Mouse (Mus musculus) neural tube, embryonic 14.5 days (tissue): ENCODE results near the gene Kras. TPM values are rescaled to one million over a fixed set of nuclear protein-coding genes. Genes with fewer than 3 reads are reported as not detected.

Experiments used
- ATAC-seq: fragments of 200-750 bp; cut with Nextera tagmentation; 2 replicates; pipeline ENCODE4 v1.8.0; 2017; ENCODE audit warnings: low read depth, mild to moderate bottlenecking, moderate TSS enrichment, moderate library complexity
- H3K27ac ChIP-seq: fragments of 300-500 bp; sonication (generic); 2 replicates; pipeline ENCODE4 v1.5.1; 2014; ENCODE audit warnings: low read depth, mild to moderate bottlenecking, control low read depth, low read length, moderate library complexity, mixed read lengths
- H3K27me3 ChIP-seq: fragments of 300-500 bp; sonication (generic); 2 replicates; pipeline ENCODE4 v1.6.1; 2014; ENCODE audit warnings: low read length; ENCODE audit not compliant: control insufficient read depth, insufficient read depth
- H3K36me3 ChIP-seq: fragments of 300-500 bp; sonication (generic); 2 replicates; pipeline ENCODE4 v1.6.1; 2014; ENCODE audit warnings: low read length, mixed read lengths; ENCODE audit not compliant: control insufficient read depth, insufficient read depth
- H3K4me1 ChIP-seq: fragments of 300-500 bp; sonication (generic); 2 replicates; pipeline ENCODE4 v1.6.1; 2014; ENCODE audit warnings: low read length; ENCODE audit not compliant: control insufficient read depth, insufficient read depth
- H3K4me2 ChIP-seq: fragments of 300-500 bp; sonication (generic); 2 replicates; pipeline ENCODE4 v1.6.1; 2014; ENCODE audit warnings: mild to moderate bottlenecking, low read depth, low read length, control low read depth
- H3K4me3 ChIP-seq: fragments of 300-500 bp; sonication (generic); 2 replicates; pipeline ENCODE4 v1.5.1; 2014; ENCODE audit warnings: low read depth, low read length, control low read depth, mixed read lengths
- H3K9ac ChIP-seq: fragments of 300-500 bp; sonication (generic); replicated peaks from 2 replicates; pipeline ENCODE4 v1.6.1; 2014; ENCODE audit warnings: low read depth, mild to moderate bottlenecking, control low read depth, low read length, mixed read lengths
- H3K9me3 ChIP-seq: fragments of 300-500 bp; sonication (generic); 2 replicates; pipeline ENCODE4 v1.6.1; 2016; ENCODE audit warnings: low read length; ENCODE audit not compliant: control insufficient read depth
- WGBS: fragments of 180-500 bp; shearing (Covaris S2); extraction: QIAGEN DNeasy Blood & Tissue Kit; methylation state at CpG from one replicate; pipeline ENCODE4 v1.1.7; 2014; 5-methylcytosine and 5-hydroxymethylcytosine counted together
- polyA plus RNA-seq: library from polyadenylated mRNA; unstranded; fragments of >200 nt; fragmentation: Nextera tagmentation; extraction: Ambion mirVana; gene quantifications from 2 replicates; pipeline ENCODE4 v1.2.1, GENCODE M21; 2014

Kras gene
- polyA plus RNA-seq, 1 experiment from 2014 or later: 113 TPM

DNA sequence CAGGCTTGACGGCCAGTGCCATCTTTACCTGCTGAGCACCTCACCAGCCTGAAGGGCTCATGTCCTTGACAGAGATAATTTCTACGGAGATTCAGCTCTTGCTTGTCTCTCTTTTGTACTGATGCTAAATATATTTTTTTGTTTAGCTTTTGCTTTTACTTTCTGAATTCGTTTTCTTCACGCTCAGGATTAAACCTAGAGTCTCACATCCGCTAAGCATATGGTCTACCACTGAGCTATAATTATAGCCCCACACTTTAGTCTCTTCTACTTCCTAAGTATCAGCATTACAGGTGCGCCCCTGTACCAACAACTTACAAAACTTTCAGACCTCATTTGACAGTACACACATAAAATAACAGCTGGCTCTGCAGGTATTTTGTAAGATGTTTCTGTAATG is 14.7 kb downstream of the Kras start:
- WGBS: 87% methylated on average over 6 of the region's 6 CpGs
- Histone ChIP-seq H3K4me1 (no peaks in the 10 kb centered on the region), H3K27me3 (no peaks in the 10 kb centered on the region), H3K36me3 (peaks cover 10% of the 10 kb centered on the region; the same call in 1 of the 2 replicates), H3K9ac (no peak overlapping the region), H3K4me3 (no peak overlapping the region), H3K4me2 (no peak overlapping the region), H3K27ac (no peak overlapping the region), H3K9me3 (no peaks in the 10 kb centered on the region)
- no peak for ATAC-seq

DNA sequence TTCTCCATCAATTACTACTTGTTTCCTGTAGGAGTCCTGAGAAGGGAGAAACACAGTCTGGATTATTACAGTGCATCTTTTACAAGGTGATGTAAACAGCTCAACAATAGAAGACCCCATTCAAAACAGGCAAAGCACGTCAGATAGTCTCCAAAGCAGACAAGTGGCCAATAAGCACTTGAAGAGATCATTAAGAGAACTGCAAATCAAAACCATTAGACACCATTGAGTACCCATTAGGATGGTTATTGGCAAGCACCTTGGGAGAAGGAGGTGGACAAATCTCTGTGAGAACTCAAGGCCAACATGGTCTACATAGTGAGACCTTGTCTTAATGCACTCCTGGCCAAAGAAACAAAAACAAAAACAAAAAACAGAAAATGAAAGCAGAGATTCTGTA is 15.6 kb downstream of the Kras start:
- H3K27ac ChIP-seq: no peak overlapping the region
- no peak overlapping the region for H3K4me3 ChIP-seq
- no peaks in the 10 kb centered on the region for H3K4me1 ChIP-seq
- no peak for ATAC-seq
- no peak overlapping the region for H3K4me2 ChIP-seq
- H3K9me3 ChIP-seq: no peaks in the 10 kb centered on the region
- peaks cover 9% of the 10 kb centered on the region; the same call in 1 of the 2 replicates for H3K36me3 ChIP-seq
- WGBS: 45% methylated on average over 1 of the region's 1 CpGs
- H3K9ac ChIP-seq: no peak overlapping the region
- no peaks in the 10 kb centered on the region for H3K27me3 ChIP-seq

DNA sequence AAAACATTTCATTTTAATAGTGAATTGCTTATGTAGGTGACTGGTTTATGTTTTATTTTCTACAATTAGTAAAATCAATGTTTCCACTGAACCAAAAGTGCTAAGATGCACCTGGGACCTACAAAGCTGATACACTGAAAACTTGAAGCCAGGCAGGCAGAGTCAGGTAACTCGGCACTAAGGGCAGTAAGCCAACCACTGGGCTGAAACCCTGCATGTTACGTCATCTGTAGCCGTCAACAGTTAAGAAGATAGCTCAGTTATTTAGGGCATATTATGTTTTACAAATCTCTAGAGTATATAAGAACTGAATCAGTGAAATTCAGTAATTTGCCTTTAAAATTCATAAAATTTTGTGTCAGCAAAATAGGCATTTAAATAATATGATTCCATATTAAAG is 23.7 kb downstream of the Kras start:
- Histone ChIP-seq H3K27me3 (no peaks in the 10 kb centered on the region), H3K27ac (no peak overlapping the region), H3K36me3 (peaks cover 10% of the 10 kb centered on the region; the same call in 1 of the 2 replicates), H3K9ac (no peak overlapping the region), H3K4me3 (no peak overlapping the region), H3K9me3 (no peaks in the 10 kb centered on the region), H3K4me2 (no peak overlapping the region), H3K4me1 (no peaks in the 10 kb centered on the region)
- WGBS: 91% methylated on average over 3 of the region's 3 CpGs
- no peak for ATAC-seq

DNA sequence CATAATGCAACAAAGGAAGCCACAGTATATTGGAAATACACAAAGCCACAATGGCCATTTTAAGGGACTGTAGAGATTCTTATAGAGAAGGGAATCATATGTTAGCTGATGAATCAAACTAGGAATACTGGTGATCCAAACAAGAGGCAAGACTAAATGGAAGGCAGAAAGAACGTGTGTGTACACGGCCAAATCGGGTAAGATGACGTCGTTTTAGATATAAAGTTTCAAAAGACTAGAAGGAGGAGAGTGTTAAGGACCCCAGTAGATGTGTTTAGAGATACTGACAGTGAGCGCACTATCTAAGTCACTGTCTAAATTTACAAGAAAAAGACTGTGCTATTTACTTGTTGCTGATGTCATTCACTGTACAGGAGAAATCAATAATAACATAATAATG is 25.8 kb downstream of the Kras start:
- Histone ChIP-seq H3K4me3 (no peak overlapping the region), H3K27ac (no peak overlapping the region), H3K9ac (no peak overlapping the region), H3K4me1 (no peaks in the 10 kb centered on the region), H3K27me3 (no peaks in the 10 kb centered on the region), H3K9me3 (no peaks in the 10 kb centered on the region), H3K4me2 (no peak overlapping the region), H3K36me3 (peaks cover 12% of the 10 kb centered on the region)
- WGBS: 95% methylated on average over 6 of the region's 6 CpGs
- ATAC-seq: no peak

DNA sequence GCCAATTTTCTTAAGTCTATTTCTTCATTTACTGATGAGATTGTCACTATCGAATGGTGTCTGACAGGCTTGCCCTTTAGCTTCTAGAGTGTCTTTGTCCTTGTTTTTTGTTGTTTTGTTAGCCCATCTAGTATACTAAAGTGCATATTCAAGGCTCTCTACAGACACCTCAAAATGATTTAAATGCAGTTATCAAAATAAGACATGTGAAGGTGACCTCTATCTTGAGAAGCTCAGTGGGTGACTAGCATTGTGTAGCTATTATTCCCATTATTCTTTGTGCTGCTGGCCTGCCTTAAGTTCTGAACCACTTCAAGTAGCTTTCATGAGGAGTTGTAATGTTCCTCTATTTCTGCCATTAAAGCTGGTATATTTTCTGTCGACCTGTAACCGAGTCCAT is 34.2 kb downstream of the Kras start:
- 91% methylated on average over 3 of the region's 3 CpGs for WGBS
- H3K4me3 ChIP-seq: no peak overlapping the region

DNA sequence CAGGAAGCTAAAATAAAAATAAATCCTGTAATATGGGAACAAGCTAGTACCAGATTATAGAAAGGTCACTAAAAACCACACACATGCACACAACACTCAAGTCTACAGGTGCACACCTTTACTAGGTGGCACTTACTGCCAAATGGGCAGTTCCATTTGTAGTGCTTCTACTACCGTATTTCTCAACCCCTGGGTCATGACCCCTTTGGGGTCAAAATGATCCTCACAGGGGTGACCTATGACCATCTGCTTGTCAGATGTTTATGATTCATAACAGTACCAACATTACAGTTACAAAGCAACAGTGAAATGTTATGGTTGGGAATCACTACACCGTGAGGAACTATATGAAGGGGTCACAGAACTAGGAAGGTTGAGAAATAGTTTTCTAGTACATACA is 36.1 kb downstream of the Kras start:
- Histone ChIP-seq H3K27me3 (no peaks in the 10 kb centered on the region), H3K36me3 (0 out of 2 replicates have a peak, but pooled peaks cover 5% of the 10 kb centered on the region), H3K4me1 (peaks cover 10% of the 10 kb centered on the region), H3K9me3 (no peaks in the 10 kb centered on the region), H3K27ac (no peak overlapping the region), H3K4me3 (no peak overlapping the region), H3K9ac (no peak overlapping the region), H3K4me2 (no peak overlapping the region)
- WGBS: 88% methylated on average over 2 of the region's 2 CpGs
- no peak for ATAC-seq

More for the DNA sequence above, 34.2 kb downstream of the Kras start:
- Histone ChIP-seq H3K36me3 (peaks cover 14% of the 10 kb centered on the region), H3K9me3 (no peaks in the 10 kb centered on the region), H3K4me1 (peaks cover 10% of the 10 kb centered on the region), H3K27ac (no peak overlapping the region), H3K9ac (no peak overlapping the region), H3K27me3 (no peaks in the 10 kb centered on the region), H3K4me2 (no peak overlapping the region)
- no peak for ATAC-seq

DNA sequence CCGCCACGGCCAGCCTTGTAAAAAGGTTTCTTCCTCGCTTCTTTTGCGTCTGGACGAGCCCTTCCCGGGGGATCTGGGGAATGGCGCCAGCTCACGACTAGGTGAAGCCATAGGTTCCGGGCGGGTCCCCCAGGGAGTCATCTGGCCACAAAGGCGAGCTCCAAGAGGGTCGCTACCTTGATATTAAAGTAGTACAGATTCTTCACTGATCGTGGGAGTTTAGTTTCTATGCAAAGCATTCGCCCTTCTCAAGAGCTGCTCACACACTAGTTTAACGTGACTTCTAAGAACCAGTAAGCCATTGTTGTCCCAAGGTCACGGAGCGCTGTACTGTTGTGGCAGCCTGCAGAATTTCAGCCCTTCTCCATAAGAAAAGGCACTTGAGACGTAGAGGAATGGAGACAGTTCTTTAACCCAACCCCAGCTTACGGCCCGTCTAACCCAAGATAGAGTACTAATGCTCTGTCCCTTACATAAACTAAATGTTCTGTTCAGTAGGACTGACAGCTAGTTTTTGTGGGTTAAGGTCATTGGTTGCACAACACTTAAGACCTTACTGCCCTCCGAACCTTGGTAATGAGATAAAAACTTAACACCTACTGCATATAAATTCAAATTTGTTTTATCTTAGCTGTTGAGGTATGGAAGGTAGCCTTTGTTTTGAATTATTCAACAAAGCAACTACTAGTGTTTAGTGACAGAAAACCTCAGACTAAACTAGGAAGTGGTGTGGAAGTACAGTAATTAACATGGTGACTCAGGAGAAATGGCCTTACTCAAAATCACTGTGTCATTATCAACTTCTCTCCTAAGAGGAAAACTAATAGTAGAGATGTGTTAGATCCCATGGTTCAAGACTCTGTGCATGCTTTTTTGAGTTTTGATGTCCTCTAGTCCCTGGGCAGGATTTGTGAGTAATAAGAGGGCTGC is 38.4 kb downstream of the Kras start:
- peak; percentile 40 for ATAC-seq
- WGBS: 4% methylated on average over 21 of the region's 21 CpGs
- Histone ChIP-seq H3K4me1 (peaks cover 10% of the 10 kb centered on the region), H3K36me3 (0 out of 2 replicates have a peak, but pooled peaks cover 5% of the 10 kb centered on the region), H3K27ac (peak overlapping the region; percentile 94), H3K27me3 (no peaks in the 10 kb centered on the region), H3K4me3 (peak overlapping the region; percentile 78), H3K9ac (peak overlapping the region; percentile 90), H3K4me2 (peak overlapping the region; percentile 89), H3K9me3 (no peaks in the 10 kb centered on the region)

DNA sequence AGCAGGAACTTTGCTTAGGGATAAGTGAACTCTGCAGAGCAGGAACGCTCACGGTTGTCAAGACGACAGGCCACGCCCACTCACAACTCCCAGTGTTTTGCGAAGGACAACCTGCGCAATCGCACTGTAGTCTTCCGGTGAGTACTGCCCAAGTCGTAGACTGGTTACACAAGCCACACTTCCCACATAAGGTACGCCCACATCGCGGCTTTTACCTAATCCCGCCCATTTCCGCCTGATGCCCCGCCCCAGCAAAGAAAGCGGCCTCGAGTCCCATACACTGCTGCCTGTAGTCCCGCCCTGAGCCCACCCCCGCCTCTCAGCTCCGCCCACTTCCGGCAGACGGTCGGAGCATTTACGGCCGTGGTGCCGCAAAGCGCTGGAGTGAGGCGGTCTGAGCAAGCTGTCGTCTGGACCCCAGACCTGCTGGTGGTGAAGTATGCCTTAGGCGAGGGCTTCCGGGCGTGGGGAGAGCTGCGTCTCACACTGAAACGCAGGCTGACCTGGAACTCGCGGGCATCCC is 39.2 kb downstream of the Kras start, which contains the start of the genes Casc1 and Etfrf1:
Gene Casc1 (minus strand): TSS at position 190 of the 523 bp plus-strand sequence.
Gene Etfrf1 (plus strand): TSS at position 319 of the 523 bp plus-strand sequence.
- H3K4me1 ChIP-seq: peaks cover 10% of the 10 kb centered on the region
- peak within 1 kb of the TSS; percentile 94 for H3K27ac ChIP-seq
- H3K36me3 ChIP-seq: 0 out of 2 replicates have a peak, but pooled peaks cover under 1% of the 10 kb centered on the region
- H3K27me3 ChIP-seq: no peaks in the 10 kb centered on the region
- peak within 1 kb of the TSS; percentile 89 for H3K4me2 ChIP-seq
- no peaks in the 10 kb centered on the region for H3K9me3 ChIP-seq
- ATAC-seq: peak; percentile 100
- 0% methylated on average over 36 of the region's 36 CpGs for WGBS
- peak within 1 kb of the TSS; percentile 90 for H3K9ac ChIP-seq
- H3K4me3 ChIP-seq: peak within 1 kb of the TSS; percentile 78
